Mouse (Mus musculus): ENCODE measurements around the gene Ntm.

DNA sequence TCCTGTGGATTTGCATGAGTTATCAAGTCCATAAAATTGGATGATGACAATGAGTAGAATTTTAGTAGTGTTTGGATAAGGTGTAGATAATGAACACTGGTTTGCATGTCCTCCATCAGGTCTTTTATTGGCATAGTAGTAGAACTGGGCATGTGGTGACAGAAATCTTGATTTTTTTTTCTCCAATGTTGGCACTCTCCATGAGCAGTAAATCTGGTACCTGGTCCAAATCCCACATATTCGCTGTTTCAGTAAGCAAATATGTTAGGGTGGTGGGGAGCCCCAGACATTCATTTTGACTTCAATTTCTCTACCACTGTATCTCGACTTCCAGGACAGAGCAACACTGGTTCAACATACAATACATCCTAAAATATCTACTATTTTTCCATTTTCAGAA is 718.9 kb downstream of the Ntm start:
- TF ChIP-seq CTCF (IDR thresholded peaks at IDR 0.05; ENCODE audit: borderline replicate concordance, extremely low read depth, insufficient read depth, insufficient read length) (no peak), POLR2A (IDR thresholded peaks at IDR 0.05; ENCODE audit: borderline replicate concordance, extremely low read depth, insufficient read depth, insufficient read length, poor library complexity, severe bottlenecking) (no peak)
